Mouse (Mus musculus) neural tube, embryonic 12.5 days (tissue): ENCODE measurements around the gene Adk. TPM values are rescaled to one million over a fixed set of nuclear protein-coding genes. Genes with fewer than 3 reads are reported as not detected.

Source experiments
- ATAC-seq: fragments of 200-750 bp; cut with Nextera tagmentation; 2 replicates; pipeline ENCODE4 v1.8.0; 2017; ENCODE audit warnings: low read depth, mild to moderate bottlenecking, moderate TSS enrichment, moderate library complexity; ENCODE audit not compliant: low FRiP score
- H3K27ac ChIP-seq: fragments of 300-500 bp; sonication (generic); 2 replicates; pipeline ENCODE4 v1.5.1; 2016
- H3K27me3 ChIP-seq: fragments of 300-500 bp; sonication (generic); replicated peaks from 2 replicates; pipeline ENCODE4 v1.6.1; 2016; ENCODE audit warnings: mild to moderate bottlenecking
- H3K36me3 ChIP-seq: fragments of 300-500 bp; sonication (generic); 2 replicates; pipeline ENCODE4 v1.6.1; 2016; ENCODE audit warnings: mild to moderate bottlenecking
- H3K4me1 ChIP-seq: fragments of 300-500 bp; sonication (generic); 2 replicates; pipeline ENCODE4 v1.6.1; 2016
- H3K4me2 ChIP-seq: fragments of 300-500 bp; sonication (generic); replicated peaks from 2 replicates; pipeline ENCODE4 v1.6.1; 2016; ENCODE audit warnings: mild to moderate bottlenecking
- H3K4me3 ChIP-seq: fragments of 300-500 bp; sonication (generic); 2 replicates; pipeline ENCODE4 v1.5.1; 2016
- H3K9ac ChIP-seq: fragments of 300-500 bp; sonication (generic); 2 replicates; pipeline ENCODE4 v1.6.1; 2016; ENCODE audit warnings: mild to moderate bottlenecking
- H3K9me3 ChIP-seq: fragments of 300-500 bp; sonication (generic); 2 replicates; pipeline ENCODE4 v1.6.1; 2016; ENCODE audit warnings: mild to moderate bottlenecking
- WGBS: fragments of 180-500 bp; shearing (Covaris S2); methylation state at CpG from one replicate; pipeline ENCODE4 v1.1.7; 2016; 5-methylcytosine and 5-hydroxymethylcytosine counted together
- polyA plus RNA-seq: library from polyadenylated mRNA; unstranded; fragments of >200 nt; fragmentation: Nextera tagmentation; extraction: Ambion mirVana; gene quantifications from 2 replicates; pipeline ENCODE4 v1.2.1, GENCODE M21; 2016

Gene Adk
- polyA plus RNA-seq, 1 experiment from 2014 or later, result 68.1 TPM

GRCm38 (mm10) chr14:21110492-21110891, 58.1 kb downstream of the Adk start:
- H3K9ac ChIP-seq, result no peak overlapping the region
- H3K27me3 ChIP-seq, result no peaks in the 10 kb centered on the region
- no peak overlapping the region for H3K27ac ChIP-seq
- no peaks in the 10 kb centered on the region for H3K4me1 ChIP-seq
- no peak for ATAC-seq
- 88% methylated on average over 4 of the region's 4 CpGs for WGBS
- H3K4me2 ChIP-seq, result no peak overlapping the region
- no peaks in the 10 kb centered on the region for H3K36me3 ChIP-seq
- no peak overlapping the region for H3K4me3 ChIP-seq
- H3K9me3 ChIP-seq, result no peaks in the 10 kb centered on the region

- no peaks in the 10 kb centered on the region for H3K9me3 ChIP-seq
- no peaks in the 10 kb centered on the region for H3K4me1 ChIP-seq
- no peak overlapping the region for H3K4me3 ChIP-seq
- H3K27me3 ChIP-seq, result no peaks in the 10 kb centered on the region
- H3K36me3 ChIP-seq, result no peaks in the 10 kb centered on the region
- H3K4me2 ChIP-seq, result no peak overlapping the region
- ATAC-seq, result no peak
- WGBS, result 86% methylated on average over 1 of the region's 1 CpGs
- H3K27ac ChIP-seq, result no peak overlapping the region
- H3K9ac ChIP-seq, result no peak overlapping the region
Measured at GRCm38 (mm10) chr14:21111500-21111899, 59.1 kb downstream of the Adk start.

GRCm38 (mm10) chr14:21112174-21112573, 59.8 kb downstream of the Adk start:
- Histone ChIP-seq H3K27me3 (no peaks in the 10 kb centered on the region), H3K27ac (no peak overlapping the region), H3K9me3 (no peaks in the 10 kb centered on the region), H3K36me3 (no peaks in the 10 kb centered on the region), H3K4me3 (no peak overlapping the region), H3K4me2 (no peak overlapping the region), H3K4me1 (no peaks in the 10 kb centered on the region), H3K9ac (no peak overlapping the region)
- WGBS, result 90% methylated on average over 5 of the region's 5 CpGs
- ATAC-seq, result no peak

GRCm38 (mm10) chr14:21112742-21113141, 60.4 kb downstream of the Adk start:
- WGBS, result 87% methylated on average over 6 of the region's 6 CpGs
- no peak for ATAC-seq
- Histone ChIP-seq H3K4me3 (no peak overlapping the region), H3K9me3 (no peaks in the 10 kb centered on the region), H3K36me3 (no peaks in the 10 kb centered on the region), H3K4me2 (no peak overlapping the region), H3K9ac (no peak overlapping the region), H3K4me1 (no peaks in the 10 kb centered on the region), H3K27ac (no peak overlapping the region), H3K27me3 (no peaks in the 10 kb centered on the region)

- Histone ChIP-seq H3K36me3 (no peaks in the 10 kb centered on the region), H3K9ac (no peak overlapping the region), H3K4me2 (no peak overlapping the region), H3K9me3 (no peaks in the 10 kb centered on the region), H3K4me3 (no peak overlapping the region), H3K27me3 (no peaks in the 10 kb centered on the region), H3K27ac (no peak overlapping the region), H3K4me1 (no peaks in the 10 kb centered on the region)
- ATAC-seq, result no peak
Measured at GRCm38 (mm10) chr14:21114339-21114738, 62.0 kb downstream of the Adk start.

GRCm38 (mm10) chr14:21115318-21115717, 62.9 kb downstream of the Adk start:
- no peak overlapping the region for H3K4me2 ChIP-seq
- H3K9ac ChIP-seq, result no peak overlapping the region
- H3K4me1 ChIP-seq, result no peaks in the 10 kb centered on the region
- 44% methylated on average over 4 of the region's 4 CpGs for WGBS
- ATAC-seq, result no peak
- H3K27me3 ChIP-seq, result no peaks in the 10 kb centered on the region
- H3K4me3 ChIP-seq, result no peak overlapping the region
- H3K9me3 ChIP-seq, result no peaks in the 10 kb centered on the region
- H3K36me3 ChIP-seq, result no peaks in the 10 kb centered on the region
- no peak overlapping the region for H3K27ac ChIP-seq

GRCm38 (mm10) chr14:21115888-21116460, 63.6 kb downstream of the Adk start:
- Histone ChIP-seq H3K9me3 (no peaks in the 10 kb centered on the region), H3K4me3 (no peak overlapping the region), H3K27ac (no peak overlapping the region), H3K4me2 (no peak overlapping the region), H3K4me1 (no peaks in the 10 kb centered on the region), H3K36me3 (no peaks in the 10 kb centered on the region), H3K9ac (no peak overlapping the region), H3K27me3 (no peaks in the 10 kb centered on the region)
- WGBS, result 62% methylated on average over 3 of the region's 3 CpGs
- ATAC-seq, result no peak

- Histone ChIP-seq H3K27me3 (no peaks in the 10 kb centered on the region), H3K4me1 (no peaks in the 10 kb centered on the region), H3K4me2 (no peak overlapping the region), H3K36me3 (no peaks in the 10 kb centered on the region), H3K4me3 (no peak overlapping the region), H3K27ac (no peak overlapping the region), H3K9me3 (no peaks in the 10 kb centered on the region), H3K9ac (no peak overlapping the region)
- 90% methylated on average over 4 of the region's 4 CpGs for WGBS
- ATAC-seq, result no peak
Measured at GRCm38 (mm10) chr14:21118095-21118494, 65.7 kb downstream of the Adk start.

- H3K4me1 ChIP-seq, result no peaks in the 10 kb centered on the region
- H3K27ac ChIP-seq, result no peak overlapping the region
- H3K9ac ChIP-seq, result no peak overlapping the region
- no peak overlapping the region for H3K4me2 ChIP-seq
- no peaks in the 10 kb centered on the region for H3K27me3 ChIP-seq
- 88% methylated on average over 9 of the region's 9 CpGs for WGBS
- H3K4me3 ChIP-seq, result no peak overlapping the region
- H3K36me3 ChIP-seq, result no peaks in the 10 kb centered on the region
- ATAC-seq, result no peak
- H3K9me3 ChIP-seq, result no peaks in the 10 kb centered on the region
Measured at GRCm38 (mm10) chr14:21119653-21120313, 67.4 kb downstream of the Adk start.

GRCm38 (mm10) chr14:21120473-21120872, 68.1 kb downstream of the Adk start:
- Histone ChIP-seq H3K4me3 (no peak overlapping the region), H3K27ac (no peak overlapping the region), H3K9me3 (no peaks in the 10 kb centered on the region), H3K9ac (no peak overlapping the region), H3K27me3 (no peaks in the 10 kb centered on the region), H3K36me3 (no peaks in the 10 kb centered on the region), H3K4me1 (no peaks in the 10 kb centered on the region), H3K4me2 (no peak overlapping the region)
- 57% methylated on average over 3 of the region's 3 CpGs for WGBS
- ATAC-seq, result no peak

- Histone ChIP-seq H3K36me3 (no peaks in the 10 kb centered on the region), H3K4me2 (no peak overlapping the region), H3K9me3 (no peaks in the 10 kb centered on the region), H3K4me1 (no peaks in the 10 kb centered on the region), H3K9ac (no peak overlapping the region), H3K27ac (no peak overlapping the region), H3K4me3 (no peak overlapping the region), H3K27me3 (no peaks in the 10 kb centered on the region)
- WGBS, result 91% methylated on average over 6 of the region's 6 CpGs
- no peak for ATAC-seq
Measured at GRCm38 (mm10) chr14:21127215-21127614, 74.8 kb downstream of the Adk start.

GRCm38 (mm10) chr14:21136906-21137305, 84.5 kb downstream of the Adk start:
- Histone ChIP-seq H3K4me1 (no peaks in the 10 kb centered on the region), H3K27me3 (no peaks in the 10 kb centered on the region), H3K4me2 (no peak overlapping the region), H3K9me3 (no peaks in the 10 kb centered on the region), H3K36me3 (no peaks in the 10 kb centered on the region), H3K27ac (no peak overlapping the region), H3K4me3 (no peak overlapping the region), H3K9ac (no peak overlapping the region)
- 42% methylated on average over 1 of the region's 1 CpGs for WGBS
- ATAC-seq, result no peak

- H3K9ac ChIP-seq, result no peak overlapping the region
- H3K4me2 ChIP-seq, result no peak overlapping the region
- WGBS, result 95% methylated on average over 1 of the region's 1 CpGs
- no peaks in the 10 kb centered on the region for H3K4me1 ChIP-seq
- H3K27ac ChIP-seq, result no peak overlapping the region
- H3K4me3 ChIP-seq, result no peak overlapping the region
- no peaks in the 10 kb centered on the region for H3K27me3 ChIP-seq
- ATAC-seq, result no peak
- H3K9me3 ChIP-seq, result no peaks in the 10 kb centered on the region
- no peaks in the 10 kb centered on the region for H3K36me3 ChIP-seq
Measured at GRCm38 (mm10) chr14:21142603-21143002, 90.2 kb downstream of the Adk start.
